Mouse (Mus musculus): ENCODE measurements around the gene Midn.

Midn gene

DNA sequence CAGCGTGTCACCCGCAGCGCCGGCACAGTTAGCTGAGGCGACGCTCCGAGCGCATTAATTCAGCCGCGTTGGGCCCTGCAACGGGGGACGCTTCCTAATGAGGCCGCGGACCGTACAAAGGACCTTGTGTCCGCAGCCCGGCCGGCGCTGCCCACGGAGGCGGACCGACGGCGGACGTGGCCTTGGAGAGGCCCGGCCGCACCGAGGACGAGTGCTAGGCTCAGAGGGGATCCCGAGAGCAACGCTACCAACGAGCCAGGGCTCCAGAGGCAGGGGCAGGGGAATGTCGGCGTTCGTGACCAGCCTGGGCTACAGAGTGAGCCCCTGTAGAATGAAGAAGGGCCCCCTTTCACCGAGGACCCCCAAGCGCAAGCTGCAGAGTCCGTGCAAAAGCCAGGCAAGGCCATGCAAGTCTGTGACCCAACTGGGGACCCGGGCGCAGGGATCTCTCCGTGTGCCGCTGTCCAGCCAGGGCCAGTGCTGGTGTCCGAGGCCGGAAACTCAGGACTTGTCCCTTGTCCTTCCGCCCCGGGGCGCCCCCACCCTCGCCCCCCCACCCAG lies 42.5 kb downstream of the Midn start:
- no peak for DNase-seq (ENCODE audit: low read depth, low spot score)

GRCm38 (mm10) chr10:80193976-80194375 lies 45.9 kb downstream of the Midn start:
- DNase-seq (ENCODE audit: low read depth, low spot score) = no peak

GRCm38 (mm10) chr10:80194441-80194840 lies 46.4 kb downstream of the Midn start:
- no peak for DNase-seq (ENCODE audit: low read depth, low spot score)

- no peak for DNase-seq (ENCODE audit: low read depth, low spot score)
Measured at GRCm38 (mm10) chr10:80196167-80196566, 48.1 kb downstream of the Midn start.

DNA sequence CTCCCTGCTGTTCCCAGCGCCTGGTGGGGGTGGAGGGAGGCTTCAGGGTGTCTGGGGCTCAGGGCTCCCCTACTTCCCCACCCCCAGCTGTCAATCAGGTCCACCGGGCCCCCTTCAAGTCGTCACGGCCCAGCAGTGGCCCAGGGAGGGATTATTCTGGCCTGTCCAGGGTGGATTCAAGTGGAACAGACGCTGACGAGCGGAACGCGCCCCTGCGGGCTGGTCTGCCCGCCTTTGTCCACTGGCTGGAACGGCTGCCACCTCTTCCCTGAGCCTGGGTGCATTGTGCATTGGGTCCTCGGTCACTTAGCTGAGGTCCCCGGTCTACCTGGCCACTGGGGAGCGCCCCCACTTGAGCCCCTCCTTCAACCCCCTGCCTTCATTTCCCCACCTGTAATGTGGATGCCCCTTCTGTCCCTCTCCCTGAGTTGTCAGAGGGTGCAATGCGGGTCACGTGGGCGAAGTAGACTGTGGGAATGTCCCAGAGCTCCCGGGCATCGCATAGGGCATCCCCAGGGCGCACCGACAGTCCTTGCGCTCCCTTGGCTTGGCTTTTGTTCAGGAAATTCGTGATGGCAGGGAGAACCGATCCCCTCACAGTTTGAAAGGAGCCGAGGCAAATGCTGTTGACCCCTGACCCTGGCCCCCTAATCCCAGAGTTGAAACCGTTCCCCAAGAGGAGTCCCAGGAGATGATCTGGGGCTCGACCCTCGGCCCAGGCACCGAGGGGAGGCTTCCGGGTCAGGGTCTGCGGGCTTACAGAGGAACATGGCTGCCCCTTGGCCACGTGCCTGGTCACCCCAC lies 48.9 kb downstream of the Midn start:
- no peak for DNase-seq (ENCODE audit: low read depth, low spot score)

GRCm38 (mm10) chr10:80199440-80200008 lies 51.5 kb downstream of the Midn start:
- DNase-seq (ENCODE audit: low read depth, low spot score) = no peak

GRCm38 (mm10) chr10:80200485-80200884 lies 52.4 kb downstream of the Midn start:
- DNase-seq (ENCODE audit: low read depth, low spot score) = no peak

- no peak for DNase-seq (ENCODE audit: low read depth, low spot score)
Measured at GRCm38 (mm10) chr10:80204055-80204454, 56.0 kb downstream of the Midn start.

GRCm38 (mm10) chr10:80207201-80207600 lies 59.1 kb downstream of the Midn start:
- DNase-seq (ENCODE audit: low read depth, low spot score) = no peak

- DNase-seq (ENCODE audit: low read depth, low spot score) = no peak
Measured at GRCm38 (mm10) chr10:80207676-80208075, 59.6 kb downstream of the Midn start.
